Mouse (Mus musculus) forebrain, embryonic 13.5 days (tissue): ENCODE measurements around the gene Rhbdl3. TPM values are rescaled to one million over a fixed set of nuclear protein-coding genes. Genes with fewer than 3 reads are reported as not detected.

Source experiments
- ATAC-seq: fragments of 200-750 bp; cut with Nextera tagmentation; 2 replicates; pipeline ENCODE4 v1.8.0; 2017
- H3K27ac ChIP-seq: fragments of 300-500 bp; sonication (generic); 2 replicates; pipeline ENCODE4 v1.5.1; 2015; ENCODE audit warnings: inconsistent platforms, mild to moderate bottlenecking, moderate library complexity
- H3K27me3 ChIP-seq: fragments of 300-500 bp; sonication (generic); 2 replicates; pipeline ENCODE4 v1.6.1; 2015; ENCODE audit warnings: mild to moderate bottlenecking, inconsistent platforms
- H3K36me3 ChIP-seq: fragments of 300-500 bp; sonication (generic); 2 replicates; pipeline ENCODE4 v1.6.1; 2015; ENCODE audit warnings: mild to moderate bottlenecking, inconsistent platforms; ENCODE audit not compliant: poor library complexity, severe bottlenecking
- H3K4me1 ChIP-seq: fragments of 300-500 bp; sonication (generic); 2 replicates; pipeline ENCODE4 v1.6.1; 2015; ENCODE audit warnings: inconsistent platforms
- H3K4me2 ChIP-seq: fragments of 300-500 bp; sonication (generic); 2 replicates; pipeline ENCODE4 v1.6.1; 2015; ENCODE audit warnings: inconsistent platforms, mild to moderate bottlenecking, moderate library complexity
- H3K4me3 ChIP-seq: fragments of 300-500 bp; sonication (generic); 2 replicates; pipeline ENCODE4 v1.5.1; 2015; ENCODE audit warnings: mild to moderate bottlenecking, inconsistent platforms
- H3K9ac ChIP-seq: fragments of 300-500 bp; sonication (generic); 2 replicates; pipeline ENCODE4 v1.6.1; 2015; ENCODE audit warnings: mild to moderate bottlenecking, inconsistent platforms
- H3K9me3 ChIP-seq: fragments of 300-500 bp; sonication (generic); replicated peaks from 2 replicates; pipeline ENCODE4 v1.6.1; 2016; ENCODE audit warnings: inconsistent platforms
- WGBS: fragments of 180-500 bp; shearing (Covaris S2); methylation state at CpG from one replicate; pipeline ENCODE4 v1.1.7; 2015; 5-methylcytosine and 5-hydroxymethylcytosine counted together
- polyA plus RNA-seq: library from polyadenylated mRNA; unstranded; fragments of >200 nt; fragmentation: Nextera tagmentation; extraction: Ambion mirVana; gene quantifications from 2 replicates; pipeline ENCODE4 v1.2.1, GENCODE M21; 2015

The Rhbdl3 gene
- 24.9 and 27.5 TPM in 2 replicates for polyA plus RNA-seq

DNA sequence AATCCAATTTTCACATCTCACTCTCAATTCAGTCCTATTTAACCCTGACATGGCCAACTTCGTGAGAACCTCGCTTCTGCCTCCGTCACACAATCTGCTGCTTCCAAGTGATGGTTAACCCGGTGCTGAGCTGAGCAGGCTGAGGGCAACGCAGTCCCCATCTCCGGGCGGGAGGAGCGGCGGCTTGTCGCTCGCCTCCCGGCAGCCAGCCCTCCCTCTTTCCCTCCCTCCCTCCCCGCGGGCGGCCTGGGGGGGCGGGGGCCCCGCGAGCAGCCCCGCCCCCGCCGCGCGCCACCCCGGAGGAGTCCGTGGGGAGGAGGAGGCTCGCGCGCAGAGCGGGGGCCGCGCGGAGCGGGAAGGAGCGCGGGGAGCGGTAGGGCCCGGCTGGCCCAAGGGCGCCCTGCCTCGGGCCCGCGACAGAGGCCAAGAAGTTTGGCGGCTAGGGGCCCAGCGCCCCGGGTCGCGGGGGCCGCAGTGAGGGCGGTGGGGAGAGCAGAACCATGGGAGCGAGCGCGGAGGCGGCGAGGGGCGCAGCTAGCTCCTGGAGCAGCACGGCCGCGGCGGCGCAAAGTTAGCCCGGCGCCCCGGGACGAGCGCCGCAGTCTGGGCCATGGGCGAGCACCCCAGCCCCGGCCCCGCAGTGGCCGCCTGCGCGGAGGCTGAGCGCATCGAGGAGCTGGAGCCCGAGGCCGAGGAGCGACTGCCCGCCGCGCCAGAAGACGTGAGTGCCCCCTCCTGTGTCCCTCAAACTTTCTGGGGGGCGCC, at the start of gene Rhbdl3:
Gene Rhbdl3 (plus strand): TSS at position 362 of the 765 bp plus-strand sequence.
- H3K27ac ChIP-seq: peak within 1 kb of the TSS; percentile 87
- H3K9me3 ChIP-seq: 0 out of 2 replicates have a peak, but pooled peaks cover 4% of the 10 kb centered on the region
- peak; percentile 61 for ATAC-seq
- H3K4me2 ChIP-seq: peak within 1 kb of the TSS; percentile 88
- no peaks in the 10 kb centered on the region for H3K27me3 ChIP-seq
- under 1% methylated on average over 66 of the region's 81 CpGs for WGBS
- H3K4me1 ChIP-seq: peaks cover 45% of the 10 kb centered on the region
- H3K36me3 ChIP-seq: peaks cover 19% of the 10 kb centered on the region; the same call in 1 of the 2 replicates
- H3K4me3 ChIP-seq: peak within 1 kb of the TSS; percentile 84
- peak within 1 kb of the TSS; percentile 89 for H3K9ac ChIP-seq

DNA sequence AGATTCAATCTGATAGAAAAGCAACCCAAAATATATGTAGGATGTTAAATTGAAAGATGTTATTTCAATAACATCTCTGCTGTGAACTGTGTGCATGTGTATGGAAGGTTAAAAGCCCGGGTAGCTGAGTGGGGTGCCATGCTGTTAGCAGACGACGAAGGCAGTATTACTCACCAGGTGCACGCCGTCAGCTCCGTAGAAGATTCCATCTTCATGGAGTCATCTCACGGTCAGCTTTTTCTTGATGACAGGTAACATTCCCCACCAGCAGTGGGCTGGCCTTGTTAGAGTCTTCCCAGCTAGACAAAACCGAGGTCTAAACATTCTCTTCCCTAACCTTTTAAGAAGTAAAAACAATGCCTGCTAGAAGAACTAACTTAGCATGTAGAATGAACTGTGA, 36.6 kb upstream of the Rhbdl3 start:
- H3K9ac ChIP-seq: no peak overlapping the region
- ATAC-seq: no peak

DNA sequence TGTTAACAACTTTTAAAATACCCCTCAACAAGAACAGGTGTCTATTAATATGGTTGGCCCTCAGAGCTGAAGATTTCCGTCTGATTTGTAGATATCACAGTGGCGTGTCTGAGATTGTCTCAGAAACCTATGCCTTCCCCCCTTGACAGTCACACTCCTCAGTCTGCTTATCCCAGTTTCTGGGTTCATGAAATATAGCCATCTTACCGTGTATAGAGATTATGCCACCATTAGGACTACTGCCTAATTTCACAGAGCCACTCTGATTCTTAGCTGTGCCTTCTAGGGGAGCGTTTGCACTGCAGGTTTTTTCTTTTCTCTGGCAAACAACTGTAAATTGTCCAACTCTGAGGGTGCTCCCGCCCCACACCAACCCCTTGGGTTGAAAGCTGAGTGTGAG, 29.6 kb upstream of the Rhbdl3 start:
- H3K9me3 ChIP-seq: 0 out of 2 replicates have a peak, but pooled peaks cover 3% of the 10 kb centered on the region
- H3K4me2 ChIP-seq: no peak overlapping the region
- no peak overlapping the region for H3K4me3 ChIP-seq
- H3K27me3 ChIP-seq: no peaks in the 10 kb centered on the region
- WGBS: 89% methylated on average over 5 of the region's 5 CpGs
- ATAC-seq: no peak
- H3K4me1 ChIP-seq: no peaks in the 10 kb centered on the region
- H3K27ac ChIP-seq: no peak overlapping the region
- H3K36me3 ChIP-seq: peaks cover 9% of the 10 kb centered on the region
- no peak overlapping the region for H3K9ac ChIP-seq

More for the DNA sequence above, 36.6 kb upstream of the Rhbdl3 start:
- no peaks in the 10 kb centered on the region for H3K27me3 ChIP-seq
- no peaks in the 10 kb centered on the region for H3K9me3 ChIP-seq
- H3K27ac ChIP-seq: no peak overlapping the region
- H3K4me1 ChIP-seq: no peaks in the 10 kb centered on the region
- H3K36me3 ChIP-seq: peaks cover 64% of the 10 kb centered on the region
- H3K4me3 ChIP-seq: no peak overlapping the region
- no peak overlapping the region for H3K4me2 ChIP-seq
- WGBS: 94% methylated on average over 8 of the region's 8 CpGs

GRCm38 (mm10) chr11:80275011-80275410, 25.7 kb upstream of the Rhbdl3 start:
- no peak for ATAC-seq
- 64% methylated on average over 3 of the region's 3 CpGs for WGBS

DNA sequence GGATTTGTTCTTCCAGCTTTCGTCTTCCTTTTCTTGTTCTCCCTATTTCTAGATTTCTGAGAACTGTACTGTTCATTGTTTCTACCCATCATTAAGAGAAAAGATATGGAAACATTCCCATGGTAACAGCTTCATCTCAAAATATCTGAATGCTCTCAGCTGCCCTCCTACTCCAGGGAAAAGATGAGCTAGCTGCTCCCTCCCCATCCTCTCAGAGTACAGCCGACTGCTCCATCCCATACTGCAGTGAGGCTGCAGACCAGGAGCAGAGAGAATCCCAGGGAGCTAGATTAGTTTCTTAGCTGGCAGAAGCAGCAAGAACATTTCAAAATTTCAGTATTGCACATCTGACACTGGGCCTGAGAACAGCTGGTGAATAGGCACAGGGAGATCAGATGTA, 22.7 kb upstream of the Rhbdl3 start:
- no peaks in the 10 kb centered on the region for H3K4me1 ChIP-seq
- no peak overlapping the region for H3K4me3 ChIP-seq
- H3K9me3 ChIP-seq: 0 out of 2 replicates have a peak, but pooled peaks cover 3% of the 10 kb centered on the region
- no peak for ATAC-seq
- no peak overlapping the region for H3K4me2 ChIP-seq
- H3K36me3 ChIP-seq: no peaks in the 10 kb centered on the region
- H3K9ac ChIP-seq: no peak overlapping the region
- no peaks in the 10 kb centered on the region for H3K27me3 ChIP-seq
- no peak overlapping the region for H3K27ac ChIP-seq
- WGBS: 49% methylated on average over 2 of the region's 2 CpGs

More at GRCm38 (mm10) chr11:80275011-80275410, 25.7 kb upstream of the Rhbdl3 start:
- no peaks in the 10 kb centered on the region for H3K36me3 ChIP-seq
- no peaks in the 10 kb centered on the region for H3K4me1 ChIP-seq
- no peak overlapping the region for H3K4me2 ChIP-seq
- no peak overlapping the region for H3K27ac ChIP-seq
- 0 out of 2 replicates have a peak, but pooled peaks cover 3% of the 10 kb centered on the region for H3K9me3 ChIP-seq
- H3K9ac ChIP-seq: no peak overlapping the region
- no peaks in the 10 kb centered on the region for H3K27me3 ChIP-seq
- no peak overlapping the region for H3K4me3 ChIP-seq

- H3K9ac ChIP-seq: no peak overlapping the region
- no peaks in the 10 kb centered on the region for H3K4me1 ChIP-seq
- no peak overlapping the region for H3K4me2 ChIP-seq
- H3K9me3 ChIP-seq: no peaks in the 10 kb centered on the region
- H3K4me3 ChIP-seq: no peak overlapping the region
- H3K27me3 ChIP-seq: no peaks in the 10 kb centered on the region
- no peaks in the 10 kb centered on the region for H3K36me3 ChIP-seq
- WGBS: 83% methylated on average over 3 of the region's 3 CpGs
- H3K27ac ChIP-seq: no peak overlapping the region
- ATAC-seq: no peak
Observed at GRCm38 (mm10) chr11:80283786-80284185, 16.9 kb upstream of the Rhbdl3 start.

- no peak overlapping the region for H3K27ac ChIP-seq
- H3K4me1 ChIP-seq: peaks cover 5% of the 10 kb centered on the region
- no peak overlapping the region for H3K4me3 ChIP-seq
- 71% methylated on average over 6 of the region's 6 CpGs for WGBS
- ATAC-seq: no peak
- H3K36me3 ChIP-seq: no peaks in the 10 kb centered on the region
- H3K4me2 ChIP-seq: no peak overlapping the region
- no peaks in the 10 kb centered on the region for H3K27me3 ChIP-seq
- H3K9me3 ChIP-seq: no peaks in the 10 kb centered on the region
- H3K9ac ChIP-seq: no peak overlapping the region
Observed at GRCm38 (mm10) chr11:80284641-80285040, 16.1 kb upstream of the Rhbdl3 start.

- ATAC-seq: 0 out of 2 replicates have a peak, but pooled peaks have one; percentile 49
- Histone ChIP-seq H3K27ac (no peak overlapping the region), H3K27me3 (no peaks in the 10 kb centered on the region), H3K36me3 (no peaks in the 10 kb centered on the region), H3K4me2 (no peak overlapping the region), H3K9me3 (no peaks in the 10 kb centered on the region; the same call in 1 of the 2 replicates), H3K4me3 (no peak overlapping the region), H3K4me1 (peaks cover 21% of the 10 kb centered on the region), H3K9ac (no peak overlapping the region)
- WGBS: 18% methylated on average over 5 of the region's 5 CpGs
Observed at GRCm38 (mm10) chr11:80287150-80287549, 13.6 kb upstream of the Rhbdl3 start.

DNA sequence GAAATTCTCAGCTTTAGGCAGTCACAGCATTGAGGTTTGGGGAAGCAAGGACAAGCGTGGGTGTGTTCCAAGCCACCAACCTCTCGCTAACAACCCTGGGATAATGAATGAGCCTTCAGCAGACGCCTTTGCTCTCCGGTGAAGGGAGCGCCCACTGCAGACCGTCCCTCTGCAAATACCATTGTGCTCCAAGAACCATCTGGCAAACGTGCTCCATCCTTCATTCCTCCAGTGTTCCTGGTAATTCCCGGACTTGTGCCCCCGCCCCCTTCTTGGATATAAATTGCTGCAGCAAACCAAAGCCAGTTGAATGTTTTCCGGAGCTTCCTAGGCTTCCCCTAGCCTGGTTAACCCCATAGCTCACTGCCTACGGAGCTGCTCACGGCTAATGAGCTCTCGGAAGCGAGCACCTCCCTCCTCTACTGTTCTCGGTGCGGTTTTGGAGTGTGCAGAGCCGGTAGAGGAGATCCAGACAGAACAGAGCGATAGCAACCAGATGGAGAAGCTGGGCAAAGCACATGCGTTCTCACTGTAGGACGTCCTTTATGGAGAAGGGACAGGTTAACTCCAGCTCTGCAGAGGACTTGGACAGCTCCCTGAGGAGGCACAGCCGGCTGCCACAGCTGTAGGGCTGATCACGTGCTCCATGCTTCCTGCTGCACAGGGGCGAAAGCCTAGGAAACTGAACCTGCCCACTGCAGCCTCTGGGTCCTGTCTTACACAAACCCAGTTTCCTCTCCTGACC, 10.8 kb upstream of the Rhbdl3 start:
- H3K4me2 ChIP-seq: peak overlapping the region; percentile 69
- no peaks in the 10 kb centered on the region for H3K36me3 ChIP-seq
- H3K4me1 ChIP-seq: peaks cover 40% of the 10 kb centered on the region
- no peaks in the 10 kb centered on the region; the same call in 1 of the 2 replicates for H3K9me3 ChIP-seq
- ATAC-seq: peak; percentile 81
- H3K27ac ChIP-seq: peak overlapping the region; percentile 86
- H3K9ac ChIP-seq: peak overlapping the region; percentile 64
- H3K27me3 ChIP-seq: no peaks in the 10 kb centered on the region
- WGBS: under 1% methylated on average over 23 of the region's 23 CpGs
- peak overlapping the region; percentile 38 for H3K4me3 ChIP-seq

DNA sequence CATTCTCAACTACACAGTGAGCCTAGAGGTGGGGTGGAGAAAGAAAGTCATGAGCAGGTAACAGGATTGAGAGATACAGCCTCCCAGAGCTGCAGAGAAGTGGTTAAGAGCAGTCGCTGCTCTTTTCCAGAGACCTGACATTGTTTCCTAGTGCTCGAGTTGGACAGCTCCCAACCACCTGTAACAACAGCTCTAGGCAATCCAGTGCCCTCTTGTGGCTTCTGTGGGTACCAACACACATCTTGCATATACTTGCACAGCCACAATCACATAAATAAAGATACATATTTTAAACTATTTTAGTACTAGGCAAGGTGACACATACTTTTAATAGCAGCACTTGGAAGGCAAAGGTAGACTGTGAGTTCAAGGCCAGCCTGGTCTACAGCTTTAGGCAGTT, 9.7 kb upstream of the Rhbdl3 start:
- Histone ChIP-seq H3K27me3 (no peaks in the 10 kb centered on the region), H3K4me3 (no peak overlapping the region), H3K27ac (no peak overlapping the region), H3K9me3 (no peaks in the 10 kb centered on the region; the same call in 1 of the 2 replicates), H3K4me2 (no peak overlapping the region), H3K9ac (no peak overlapping the region), H3K4me1 (peaks cover 52% of the 10 kb centered on the region), H3K36me3 (no peaks in the 10 kb centered on the region)
- WGBS: 70% methylated on average over 2 of the region's 2 CpGs
- no peak for ATAC-seq

DNA sequence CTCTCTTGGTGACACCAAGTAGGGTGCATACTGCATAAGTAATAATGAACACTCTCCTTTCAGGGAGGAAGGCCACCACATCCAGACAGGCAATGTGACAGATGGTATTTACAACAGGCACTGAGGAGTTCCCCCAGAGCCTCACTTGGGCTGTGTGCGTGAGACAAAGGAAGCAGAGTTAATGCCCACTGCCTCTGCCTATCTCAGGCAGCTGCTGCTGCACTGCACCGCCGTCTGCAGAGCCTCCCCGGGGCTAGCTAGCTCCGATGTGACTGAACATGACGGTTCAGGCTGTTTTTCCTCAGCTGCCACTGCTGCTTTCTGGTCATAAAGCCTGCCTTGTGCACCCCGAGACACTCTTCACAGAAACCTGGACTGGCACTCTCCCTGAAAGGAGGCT, 8.2 kb upstream of the Rhbdl3 start:
- Histone ChIP-seq H3K9ac (peak overlapping the region; percentile 31; the same call in 1 of the 2 replicates), H3K4me3 (no peak overlapping the region), H3K4me1 (peaks cover 53% of the 10 kb centered on the region), H3K4me2 (peak overlapping the region; percentile 13; the same call in 1 of the 2 replicates), H3K27me3 (no peaks in the 10 kb centered on the region), H3K9me3 (no peaks in the 10 kb centered on the region; the same call in 1 of the 2 replicates), H3K36me3 (no peaks in the 10 kb centered on the region), H3K27ac (peak overlapping the region; percentile 94)
- peak; percentile 66; the same call in 1 of the 2 replicates for ATAC-seq
- WGBS: 25% methylated on average over 7 of the region's 7 CpGs

- peaks cover 60% of the 10 kb centered on the region for H3K4me1 ChIP-seq
- WGBS: 15% methylated on average over 9 of the region's 9 CpGs
Observed at GRCm38 (mm10) chr11:80295066-80295465, 5.6 kb upstream of the Rhbdl3 start.

More at GRCm38 (mm10) chr11:80295066-80295465, 5.6 kb upstream of the Rhbdl3 start:
- Histone ChIP-seq H3K9me3 (no peaks in the 10 kb centered on the region; the same call in 1 of the 2 replicates), H3K36me3 (no peaks in the 10 kb centered on the region), H3K4me3 (no peak overlapping the region), H3K27ac (no peak overlapping the region), H3K9ac (no peak overlapping the region), H3K27me3 (no peaks in the 10 kb centered on the region), H3K4me2 (no peak overlapping the region)
- ATAC-seq: no peak
